Mouse (Mus musculus) stomach, postnatal 0 days (tissue): ENCODE measurements around the gene Ly9.

Source experiments
- CTCF ChIP-seq: IDR thresholded peaks from 2 replicates; pipeline ENCODE4 v1.5.1; 2016; ENCODE audit warnings: antibody characterized with exemption, low read depth, mild to moderate bottlenecking, moderate library complexity
- EP300 ChIP-seq: optimal IDR thresholded peaks from 2 replicates; pipeline ENCODE3; 2016; ENCODE audit warnings: antibody characterized with exemption

- TF ChIP-seq CTCF (no peak), EP300 (no peak)
These were observed 36.4 kb upstream of the Ly9 start for GRCm38 (mm10) chr1:171643612-171644011.
